Mouse (Mus musculus): ENCODE data around the gene Fbxo10.

DNA sequence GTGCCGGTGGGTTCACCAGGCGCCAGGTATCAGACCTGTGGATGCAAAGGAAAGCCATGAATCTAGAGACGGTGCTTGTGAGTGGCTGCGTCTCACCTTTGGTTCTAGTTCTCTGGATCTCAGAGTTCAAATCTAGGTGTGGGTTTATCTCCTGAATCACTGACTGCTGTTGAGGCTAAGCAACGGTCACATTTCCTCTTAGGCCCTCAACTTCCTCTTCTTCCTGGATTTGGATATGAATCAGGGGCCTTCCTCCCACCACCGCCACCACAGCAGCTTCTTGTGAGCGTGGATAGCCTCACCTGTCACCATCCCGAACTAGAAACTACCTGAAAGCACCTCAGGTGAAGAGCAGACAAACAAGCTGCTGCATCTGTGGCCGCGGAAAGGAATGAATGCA is 48.4 kb downstream of the Fbxo10 start:
- TF ChIP-seq CTCF (conservative IDR thresholded peaks at IDR 0.05; ENCODE audit: low read length) = no peak
- TF ChIP-seq POU5F1 (IDR thresholded peaks at IDR 0.05; ENCODE audit: borderline replicate concordance, low read length) = no peak
